Mouse (Mus musculus): Measurements from ENCODE around the gene Sept14.
"Not testable (repeated sequence)": the region's sequence is repeated elsewhere in the genome, so short reads cannot be mapped to it uniquely, and the experiment has no call there.

The Sept14 gene

DNA sequence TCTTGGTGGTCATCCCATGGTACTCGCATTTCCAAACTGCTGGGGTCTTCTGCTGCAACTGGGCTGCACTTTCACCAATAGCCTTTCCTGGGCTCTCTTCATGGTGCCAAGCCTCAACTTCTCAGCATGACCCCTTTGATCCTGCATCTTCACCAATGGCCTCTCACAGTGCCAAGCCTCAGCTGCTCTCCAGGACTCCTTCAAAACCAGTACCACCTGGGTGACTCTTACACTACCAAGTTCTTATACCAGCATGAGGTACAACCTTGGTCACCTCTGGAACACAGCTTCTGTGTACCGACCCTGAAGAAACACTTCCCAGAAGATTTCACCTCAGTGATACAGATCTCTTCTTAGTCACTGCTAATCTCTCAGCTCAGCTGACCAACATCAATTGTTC, at the start of gene Sept14:
Sept14 (minus strand) TSS at position 101 of the 400 bp plus-strand sequence.
- DNase-seq (ENCODE audit: low read depth, low spot score): no peak

DNA sequence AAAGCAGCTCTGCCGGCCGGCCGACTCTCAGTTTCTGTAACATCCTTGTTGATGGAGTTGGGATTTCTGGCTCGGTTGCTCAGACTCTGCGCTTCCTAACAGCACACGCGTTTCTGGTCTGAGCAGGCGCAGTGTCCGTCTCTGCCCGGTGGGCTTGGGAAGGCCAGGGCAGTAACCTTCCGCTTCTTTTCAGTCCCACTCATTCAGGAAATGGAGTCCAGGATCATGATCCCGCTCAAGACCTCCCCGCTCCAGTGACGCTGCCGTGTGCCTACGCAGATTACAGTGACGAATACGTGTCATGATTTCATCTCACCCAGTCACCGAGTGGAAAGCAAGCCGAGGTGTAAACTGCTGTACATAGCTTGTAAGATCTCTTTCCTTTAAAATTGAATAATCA, 48.6 kb upstream of the Sept14 start:
- no peak for DNase-seq (ENCODE audit: low read depth, low spot score)

DNA sequence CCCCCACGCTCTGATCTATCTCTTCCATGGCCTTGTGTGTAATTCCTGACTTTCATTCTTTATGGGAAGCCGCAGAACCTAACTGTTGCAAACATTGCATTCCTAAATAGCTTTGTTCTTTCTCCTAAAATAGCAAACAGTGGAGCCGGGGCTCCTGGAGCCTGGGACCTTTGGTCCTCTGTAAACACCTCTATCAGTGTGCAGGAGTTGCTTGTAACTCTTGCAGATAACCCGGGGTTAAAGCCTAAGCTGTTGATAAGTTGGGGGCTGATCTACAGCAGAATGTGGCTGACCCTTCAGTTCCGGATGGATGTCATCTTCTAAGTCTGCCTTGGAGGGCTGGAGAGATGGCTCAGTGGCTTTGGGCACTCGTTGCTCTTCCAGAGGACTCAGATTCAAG, 35.7 kb upstream of the Sept14 start:
- DNase-seq (ENCODE audit: low read depth, low spot score): no peak

DNA sequence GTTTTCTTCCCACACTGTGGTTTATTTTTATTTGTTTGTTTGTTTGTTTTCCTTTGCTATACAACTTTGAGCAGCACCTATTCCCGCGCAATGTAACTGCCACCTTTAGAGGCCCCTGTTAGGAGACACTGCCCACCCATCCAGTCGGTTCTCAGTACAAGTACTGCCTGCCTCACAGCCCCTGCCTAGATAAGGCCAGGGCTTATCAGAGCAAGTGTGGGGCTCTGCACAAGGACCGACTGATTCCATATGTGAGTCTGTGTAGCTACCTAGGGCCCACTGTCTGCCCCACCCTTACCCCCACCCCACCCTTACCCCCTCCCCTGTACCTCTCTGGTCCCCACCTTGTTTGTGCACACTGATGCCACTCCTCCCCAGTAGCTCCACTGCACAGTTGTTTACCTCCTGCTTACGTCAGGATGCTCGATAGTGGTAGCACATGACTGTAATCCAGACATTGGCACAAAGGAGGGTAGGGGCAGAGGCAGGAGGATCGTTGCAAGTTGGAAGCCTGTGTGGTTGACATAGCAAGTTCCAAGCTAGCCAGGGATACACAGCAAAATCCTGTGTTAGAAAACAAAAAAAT, 34.7 kb upstream of the Sept14 start:
- DNase-seq (ENCODE audit: low read depth, low spot score): no peak

DNA sequence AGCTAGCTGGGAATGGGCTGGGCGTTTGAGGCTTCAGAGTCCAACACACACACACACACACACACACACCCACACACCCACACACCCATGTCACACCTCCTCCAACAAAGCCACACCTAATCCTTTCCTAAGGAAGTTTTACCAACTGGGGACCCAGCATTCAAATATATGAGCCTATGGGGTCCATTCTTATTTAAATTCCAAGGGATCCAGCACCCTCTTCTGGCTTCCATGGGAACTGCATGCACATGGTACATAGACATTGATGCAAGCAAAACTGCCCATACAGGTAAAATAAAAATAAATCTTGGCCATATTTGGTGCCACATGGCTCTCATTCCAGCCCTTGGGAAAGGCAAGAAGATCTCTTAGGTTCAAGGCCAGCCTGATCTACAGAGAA, 32.7 kb upstream of the Sept14 start:
- no peak for DNase-seq (ENCODE audit: low read depth, low spot score)

DNA sequence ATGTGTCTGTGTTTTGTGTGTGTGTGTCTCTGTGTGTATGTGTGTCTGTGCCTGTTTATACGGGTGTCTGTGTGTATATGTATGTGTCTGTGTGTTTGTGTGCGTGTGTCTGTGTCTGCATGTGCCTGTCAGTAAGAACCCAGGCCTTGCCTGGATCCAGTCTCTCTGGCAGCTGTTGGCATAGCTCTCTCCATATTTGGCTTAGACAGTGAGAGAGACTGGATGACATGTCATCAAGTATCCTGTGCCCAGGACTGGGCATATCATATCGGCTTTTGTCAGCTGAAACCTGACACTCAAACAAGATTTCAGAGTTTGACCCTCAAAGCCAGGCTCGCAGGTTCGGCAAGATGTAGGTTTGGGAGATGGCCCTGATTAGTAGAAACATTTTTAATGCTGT, 22.7 kb upstream of the Sept14 start:
- DNase-seq (ENCODE audit: low read depth, low spot score): no peak

DNA sequence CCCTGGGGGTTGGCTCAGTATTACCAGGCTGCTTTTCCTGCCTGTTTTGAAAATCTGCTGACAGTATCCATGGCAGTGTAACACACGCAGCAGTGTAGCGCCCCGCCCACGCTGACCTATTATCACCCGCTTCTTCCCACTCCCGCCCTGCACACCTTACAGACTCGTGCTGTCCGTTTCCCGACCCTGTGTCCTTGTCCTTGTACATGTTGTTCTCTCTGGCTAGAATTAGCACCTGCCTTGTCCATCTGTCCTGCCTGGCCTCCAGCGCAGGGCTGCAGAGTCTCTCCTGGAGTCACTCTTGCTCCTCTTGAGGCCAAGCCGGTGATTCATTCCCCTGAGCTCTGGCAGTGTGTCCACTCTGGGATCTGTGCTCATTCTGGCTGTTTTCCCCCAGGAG, 22.0 kb upstream of the Sept14 start:
- no peak for DNase-seq (ENCODE audit: low read depth, low spot score)

DNA sequence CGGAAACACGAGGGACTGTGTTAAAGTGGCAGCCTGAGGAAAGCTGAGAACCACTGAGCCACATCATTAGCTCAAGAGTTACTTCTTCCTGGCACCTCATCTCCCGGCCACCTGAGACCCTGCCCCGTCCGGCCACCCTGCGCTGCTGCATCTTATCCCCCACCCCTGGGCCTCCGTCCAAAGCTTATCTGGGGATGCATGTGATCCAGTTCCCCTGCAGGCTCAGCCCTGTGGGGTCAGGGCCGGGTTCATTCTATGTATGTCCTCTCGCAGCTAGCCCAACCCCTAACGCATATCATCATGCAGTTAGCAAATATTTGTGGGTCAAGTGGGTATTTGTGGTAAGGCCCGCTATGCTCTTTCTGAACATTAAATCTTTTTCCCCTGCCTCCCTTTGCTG, 21.0 kb upstream of the Sept14 start:
- no peak for DNase-seq (ENCODE audit: low read depth, low spot score)

DNA sequence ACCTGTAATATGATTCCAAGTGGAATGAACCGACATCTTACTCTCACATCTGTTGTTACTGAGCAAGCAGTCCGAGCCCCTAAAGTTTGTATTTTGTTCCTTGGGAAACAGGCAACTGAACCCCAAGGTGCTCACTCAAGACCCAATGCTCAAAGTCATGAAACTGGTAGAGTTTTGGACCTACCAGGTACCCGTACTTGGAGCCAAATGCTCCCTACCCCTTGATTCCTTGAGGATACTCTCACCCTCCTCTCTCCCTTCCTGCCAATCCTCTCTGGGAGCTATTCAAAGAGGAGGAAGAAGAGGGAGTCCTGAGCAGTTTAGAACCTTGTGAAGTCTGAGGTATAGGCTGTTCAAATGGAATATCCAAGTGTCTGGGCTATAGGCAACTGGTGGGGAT, 18.5 kb upstream of the Sept14 start:
- no peak for DNase-seq (ENCODE audit: low read depth, low spot score)

DNA sequence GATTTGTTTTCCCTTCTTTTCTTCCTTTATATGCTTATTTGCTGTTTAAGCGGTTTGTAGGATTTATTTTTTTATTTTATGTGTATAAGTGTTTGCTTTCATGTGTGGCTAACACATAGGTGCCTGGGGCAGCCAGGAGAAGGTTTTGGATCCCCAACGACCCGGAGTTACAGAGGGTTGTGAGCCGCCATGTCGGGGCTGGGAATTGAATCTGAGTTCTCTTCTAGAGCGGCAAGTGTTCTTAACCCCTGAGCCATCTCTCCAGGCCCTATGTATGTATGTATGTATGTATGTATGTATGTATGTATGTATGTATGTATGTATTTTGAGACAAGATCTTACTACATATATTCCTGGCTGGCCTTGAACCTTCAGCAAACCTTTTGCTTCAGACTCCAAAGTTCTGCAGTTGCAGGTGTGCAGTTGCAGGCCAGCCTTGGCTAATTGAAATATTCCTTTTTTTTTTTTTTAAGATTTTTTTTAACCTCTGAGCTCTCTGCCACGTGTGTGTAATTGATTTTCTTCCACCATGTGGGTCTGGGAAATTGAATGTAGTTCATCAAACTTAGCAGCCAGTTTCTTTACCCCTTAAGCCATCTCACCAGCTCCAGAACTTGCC, 17.6 kb upstream of the Sept14 start:
- no peak for DNase-seq (ENCODE audit: low read depth, low spot score)

DNA sequence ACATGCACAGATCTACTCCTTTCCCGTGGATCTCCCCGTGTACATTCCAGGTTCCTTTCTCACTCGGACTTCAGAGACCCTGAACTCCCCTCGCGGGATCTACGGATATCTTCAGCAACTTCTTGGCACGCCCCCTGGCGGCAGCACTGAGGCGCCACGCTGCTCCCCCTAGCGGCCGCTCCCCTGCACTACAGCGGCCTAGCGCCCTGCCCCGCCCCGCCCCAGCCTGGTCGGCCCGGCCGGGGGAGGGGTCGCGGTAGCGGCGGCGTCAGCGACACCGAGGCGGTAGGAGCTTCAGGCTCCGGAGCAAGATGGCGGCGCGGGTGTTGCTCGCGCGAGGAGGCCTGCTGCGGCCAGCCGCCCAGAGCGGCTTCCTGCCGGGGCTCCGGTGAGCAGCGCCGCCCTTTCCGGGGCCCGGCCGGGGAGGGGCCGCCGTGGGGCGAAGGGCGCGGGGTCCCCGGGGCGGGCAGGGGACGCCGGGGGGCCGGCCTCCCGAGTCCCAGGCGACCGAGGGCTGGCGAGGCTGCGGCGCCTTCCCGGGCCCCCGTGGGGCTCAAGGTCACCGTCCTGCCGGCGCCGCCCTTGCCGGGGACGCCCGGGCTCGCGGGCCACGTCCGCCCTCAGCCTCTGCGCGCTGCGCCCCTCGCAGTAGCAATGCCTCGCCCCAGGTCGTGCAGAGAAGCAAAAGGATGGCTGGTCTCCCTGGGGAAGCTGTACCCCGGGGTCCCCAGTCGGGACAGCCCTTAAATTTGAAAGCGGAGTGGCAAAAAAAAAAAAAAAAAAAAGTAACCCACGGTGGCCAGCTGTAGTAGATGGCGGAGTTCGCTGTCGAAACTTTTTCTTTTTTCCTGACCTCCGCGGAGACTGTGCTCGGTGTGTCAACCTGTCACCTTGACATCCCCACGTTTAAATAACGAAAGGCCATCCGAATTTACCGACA, 16.8 kb upstream of the Sept14 start, which contains the start of gene Nipsnap2:
Nipsnap2 (plus strand) TSS at position 230 of the 940 bp plus-strand sequence.
- DNase-seq (ENCODE audit: low read depth, low spot score): peak; percentile 72

DNA sequence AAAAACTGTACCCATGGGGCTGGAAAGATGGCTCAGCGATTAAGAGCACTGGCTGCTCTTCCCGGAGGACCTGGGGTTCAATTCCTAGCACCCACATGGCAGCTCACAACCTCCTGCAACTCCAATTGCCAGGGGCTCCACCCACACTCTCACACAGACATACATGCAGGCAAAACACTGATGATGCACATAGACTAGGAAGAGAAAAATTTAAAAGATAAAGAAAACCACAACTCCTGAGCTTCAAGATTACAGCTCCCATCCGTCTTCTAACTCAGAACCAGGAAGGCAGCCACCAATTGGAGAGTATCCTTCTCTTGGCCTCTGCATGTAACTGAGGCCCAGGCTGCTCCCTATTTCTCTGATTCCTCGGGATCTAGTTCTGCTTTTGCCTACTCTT, 16.0 kb upstream of the Sept14 start:
- DNase-seq (ENCODE audit: low read depth, low spot score): no peak

DNA sequence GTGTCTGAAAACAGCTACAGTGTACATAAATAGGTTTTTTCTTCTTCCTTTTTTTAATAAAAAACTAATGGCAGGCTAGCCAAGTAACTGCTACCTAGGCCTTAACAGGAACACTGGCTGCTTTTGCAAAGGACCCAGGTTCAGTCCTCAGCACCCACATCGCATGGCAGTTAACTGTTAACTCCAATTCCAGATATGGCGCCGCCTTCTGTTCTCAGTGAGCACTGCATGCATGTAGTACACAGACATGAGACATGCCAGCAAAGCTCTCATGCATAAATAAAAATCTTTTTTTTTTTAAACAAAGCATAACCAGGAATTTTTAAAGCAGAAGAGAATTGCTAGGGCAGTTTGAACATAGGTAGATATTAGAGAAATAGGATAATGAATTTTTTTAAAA, 11.9 kb upstream of the Sept14 start:
- DNase-seq (ENCODE audit: low read depth, low spot score): no peak

DNA sequence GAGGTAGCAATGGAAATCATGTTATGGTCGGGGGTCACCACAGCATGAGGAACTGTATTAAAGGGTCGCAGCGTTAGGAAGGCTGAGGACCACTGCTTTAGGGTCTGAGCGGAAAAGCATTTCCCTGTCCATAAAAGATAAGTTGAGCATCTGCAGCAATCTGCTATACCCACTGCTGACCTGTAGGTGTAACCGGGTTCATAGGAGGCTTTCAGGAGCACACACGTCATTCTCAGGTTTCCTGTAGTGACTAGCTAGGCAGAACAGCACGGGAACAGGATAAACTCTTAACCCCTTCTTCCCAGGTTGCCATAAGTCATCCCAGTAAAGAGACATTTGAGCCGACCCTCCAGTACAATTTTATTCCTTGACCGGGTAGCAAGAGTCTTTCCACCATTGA, 8.7 kb upstream of the Sept14 start:
- DNase-seq (ENCODE audit: low read depth, low spot score): no peak

DNA sequence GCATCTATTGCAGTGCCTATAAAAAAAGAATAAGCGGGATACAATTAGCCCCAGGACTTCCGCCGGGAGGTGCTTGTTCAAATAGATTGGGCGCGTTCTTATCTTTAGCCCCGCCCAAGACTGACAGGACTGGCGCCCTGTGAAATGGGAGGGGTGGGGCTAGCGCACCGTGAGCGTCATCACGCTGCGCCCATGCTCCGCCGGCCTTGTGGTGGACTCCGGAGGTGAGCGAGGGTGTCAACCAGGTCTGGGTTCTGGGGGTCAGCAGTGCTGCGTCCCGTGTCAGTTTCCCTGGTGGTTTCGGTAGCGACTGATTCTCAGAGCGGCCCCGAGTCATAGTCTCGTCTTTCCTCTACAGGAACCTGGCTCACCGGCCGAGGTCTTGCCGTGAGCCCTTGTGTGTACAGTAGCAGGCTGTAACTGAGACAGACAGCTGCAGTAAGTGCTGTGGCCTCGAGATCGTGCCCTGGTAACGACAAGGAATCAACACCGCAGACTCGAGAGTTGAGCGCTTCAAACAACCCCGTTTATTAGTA, 7.1 kb upstream of the Sept14 start, which contains the start of gene Mrps17:
Mrps17 (plus strand) TSS at position 172 of the 536 bp plus-strand sequence.
- DNase-seq (ENCODE audit: low read depth, low spot score): peak; percentile 84

DNA sequence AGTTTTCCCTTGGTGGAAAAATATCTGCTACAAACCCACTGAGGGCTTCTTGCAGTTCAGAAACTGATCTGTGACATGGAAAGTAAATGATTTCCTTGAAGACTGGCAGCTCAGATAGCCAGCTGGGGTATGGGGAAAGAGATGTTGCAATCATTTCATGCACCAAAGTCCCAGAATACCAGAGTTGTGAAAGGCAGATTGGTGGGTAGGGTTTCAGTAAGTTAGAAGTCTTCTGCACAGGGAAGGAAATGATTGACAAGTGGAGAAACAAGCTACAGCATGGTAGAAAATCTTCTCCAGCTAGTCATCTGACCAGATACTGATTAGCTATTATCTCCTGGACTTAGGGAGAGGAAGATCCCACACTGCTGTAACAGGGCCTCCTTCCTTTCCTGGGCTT, 4.9 kb downstream of the Sept14 start:
- DNase-seq (ENCODE audit: low read depth, low spot score): no peak

DNA sequence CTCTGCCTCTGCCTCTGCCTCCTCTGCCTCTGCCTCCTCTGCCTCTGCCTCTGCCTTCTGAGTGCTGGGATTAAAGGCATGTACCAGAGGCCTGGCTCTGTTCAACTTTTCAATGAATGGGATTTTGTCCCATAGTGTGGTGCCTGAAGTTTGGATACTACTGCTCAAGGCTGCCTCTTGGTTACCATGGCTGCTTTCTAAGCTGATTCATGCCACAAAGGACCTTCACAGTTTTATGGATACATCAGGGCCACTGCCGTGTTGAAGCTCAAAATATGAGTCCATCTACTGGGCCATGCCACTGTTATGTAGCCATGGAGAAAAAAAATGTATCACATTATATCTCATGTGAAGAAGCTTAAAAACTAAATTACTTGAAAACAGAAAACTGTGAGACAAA, 6.6 kb downstream of the Sept14 start:
- DNase-seq (ENCODE audit: low read depth, low spot score): no peak

DNA sequence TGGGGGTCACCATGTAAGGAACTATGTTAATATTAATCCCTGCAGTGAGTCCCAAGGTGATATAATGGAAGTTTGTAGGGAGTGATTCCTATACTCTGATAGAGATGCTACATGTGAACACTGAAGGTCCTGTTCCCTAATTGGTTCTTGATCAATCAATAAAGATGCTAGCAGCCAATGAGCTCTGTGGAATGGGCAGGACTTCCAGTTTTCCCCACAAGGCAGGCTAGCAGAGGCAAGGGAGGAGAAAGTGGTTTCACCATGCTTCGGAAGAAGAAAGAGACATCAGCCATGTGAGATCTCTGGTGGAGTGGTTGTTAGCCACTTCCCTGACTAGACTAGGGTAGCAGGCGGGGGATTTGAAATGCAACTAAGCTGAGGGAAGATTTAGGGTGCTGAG, 7.8 kb downstream of the Sept14 start:
- DNase-seq (ENCODE audit: low read depth, low spot score): no peak

DNA sequence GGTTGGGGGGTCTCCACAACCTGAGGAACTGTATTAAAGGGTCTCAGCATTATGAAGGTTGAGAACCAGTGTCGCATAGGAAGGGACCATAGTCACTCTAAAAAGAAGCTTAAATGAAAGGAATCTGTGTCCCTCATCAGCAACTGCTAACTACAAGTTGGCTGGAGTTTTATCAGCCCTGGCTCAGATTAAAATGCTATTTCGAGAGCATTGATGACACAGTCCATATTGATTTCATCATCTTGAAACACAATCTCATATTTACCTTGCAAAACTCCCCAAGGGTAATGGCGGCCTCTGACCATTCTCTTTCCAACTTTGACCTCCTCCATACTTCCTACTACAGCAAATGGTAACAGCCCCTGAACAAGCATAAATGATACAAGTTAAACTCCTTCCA, 17.8 kb downstream of the Sept14 start:
- no peak for DNase-seq (ENCODE audit: low read depth, low spot score)

DNA sequence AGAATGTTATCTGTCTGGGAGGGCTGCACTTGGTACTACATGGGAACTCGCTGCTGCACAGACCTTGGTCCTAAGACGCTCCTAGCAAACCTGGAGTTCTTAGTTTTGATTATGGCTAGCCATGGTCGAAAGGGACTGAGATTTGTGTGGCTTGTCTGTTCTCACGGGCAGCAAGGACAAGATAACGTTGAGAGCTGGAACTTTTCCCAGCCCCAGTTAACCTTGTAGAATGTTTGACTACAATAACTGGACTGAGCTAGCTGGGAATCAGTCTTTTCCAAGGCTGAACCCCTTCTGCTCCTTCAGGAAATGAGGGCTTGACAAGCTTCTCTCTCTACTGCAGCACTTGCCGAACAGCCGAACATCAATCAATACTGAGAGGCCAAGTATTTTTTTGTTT, 20.7 kb downstream of the Sept14 start:
- no peak for DNase-seq (ENCODE audit: low read depth, low spot score)

DNA sequence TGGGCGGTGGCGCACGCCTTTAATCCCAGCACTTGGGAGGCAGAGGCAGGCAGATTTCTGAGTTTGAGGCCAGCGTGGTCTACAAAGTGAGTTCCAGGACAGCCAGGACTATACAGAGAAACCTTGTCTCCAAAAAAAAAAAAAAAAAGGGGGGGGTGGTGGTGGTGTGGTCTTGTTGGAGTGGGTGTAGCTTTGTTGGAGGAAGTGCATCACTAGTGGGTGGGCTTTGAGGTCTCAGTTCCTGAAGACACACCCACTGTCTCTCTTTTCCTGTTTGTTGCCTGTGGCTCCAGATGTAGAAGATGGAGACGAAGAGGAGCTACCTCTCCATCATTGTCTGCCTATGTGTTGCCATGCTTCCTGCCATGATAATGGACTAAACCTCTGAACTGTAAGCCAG, 23.2 kb downstream of the Sept14 start:
- not testable (repeated sequence) for DNase-seq (ENCODE audit: low read depth, low spot score)

DNA sequence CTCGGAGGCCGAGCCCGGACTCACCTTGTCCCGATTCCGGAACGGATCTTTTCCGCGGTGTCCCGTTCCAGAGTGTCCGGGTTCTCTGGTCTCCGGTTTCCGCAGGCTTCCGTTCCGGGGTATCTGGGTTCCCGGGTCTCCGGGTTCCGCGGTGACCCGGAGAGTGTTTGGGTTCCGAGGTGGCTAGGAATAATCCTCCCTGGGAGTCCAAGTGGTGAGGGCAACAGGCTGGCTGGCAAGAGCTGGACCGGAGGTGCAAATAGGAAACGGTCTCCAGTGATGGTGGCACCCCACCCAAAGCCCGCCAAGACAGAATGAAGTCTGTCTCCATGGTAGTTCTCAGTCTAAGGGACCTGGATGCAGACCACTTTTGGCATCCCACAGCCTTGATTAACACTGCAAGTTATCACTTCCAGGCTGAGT, 38.3 kb downstream of the Sept14 start, which contains the start of gene Zfp11:
Zfp11 (minus strand) TSS at position 64 of the 423 bp plus-strand sequence.
- peak; percentile 75 for DNase-seq (ENCODE audit: low read depth, low spot score)

All from retina, adult 2 months (tissue).